Mouse (Mus musculus) urinary bladder, postnatal 10 days (tissue): ENCODE measurements around the gene Ctsl.

Source experiments
- DNase-seq: peaks from one replicate; pipeline ENCODE4 v3.0.0; 2022; ENCODE audit warnings: low spot score

Gene Ctsl

GRCm38 (mm10) chr13:64370173-64370940 lies at the start of gene Ctsl:
Gene Ctsl (minus strand): TSS chr13:64370890.
- DNase-seq, result peak; percentile 73

- no peak for DNase-seq
Observed at GRCm38 (mm10) chr13:64416955-64417601, 46.4 kb upstream of the Ctsl start.

DNA sequence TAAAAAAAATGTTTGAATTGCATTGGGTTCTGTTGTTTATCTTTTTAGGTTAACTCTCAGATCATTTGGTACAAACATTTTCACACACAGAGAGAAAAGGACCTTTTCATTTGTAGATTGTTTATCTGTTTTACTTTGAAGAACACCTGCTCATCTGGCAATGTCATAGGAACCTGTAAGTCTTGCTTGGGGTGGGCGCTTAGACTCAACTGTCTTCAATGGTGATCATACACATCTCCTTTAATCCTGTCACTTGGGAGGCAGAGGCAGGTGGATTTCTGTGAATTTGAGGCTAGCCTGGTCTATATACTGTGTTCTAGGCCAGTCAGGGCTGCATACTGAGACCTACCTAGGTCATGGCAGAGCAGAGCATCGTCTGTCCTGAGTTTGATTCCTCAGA lies 45.0 kb upstream of the Ctsl start:
- DNase-seq, result no peak

- DNase-seq, result no peak
Observed at GRCm38 (mm10) chr13:64412752-64413257, 42.1 kb upstream of the Ctsl start.

GRCm38 (mm10) chr13:64411282-64411681 lies 40.6 kb upstream of the Ctsl start:
- no peak for DNase-seq

DNA sequence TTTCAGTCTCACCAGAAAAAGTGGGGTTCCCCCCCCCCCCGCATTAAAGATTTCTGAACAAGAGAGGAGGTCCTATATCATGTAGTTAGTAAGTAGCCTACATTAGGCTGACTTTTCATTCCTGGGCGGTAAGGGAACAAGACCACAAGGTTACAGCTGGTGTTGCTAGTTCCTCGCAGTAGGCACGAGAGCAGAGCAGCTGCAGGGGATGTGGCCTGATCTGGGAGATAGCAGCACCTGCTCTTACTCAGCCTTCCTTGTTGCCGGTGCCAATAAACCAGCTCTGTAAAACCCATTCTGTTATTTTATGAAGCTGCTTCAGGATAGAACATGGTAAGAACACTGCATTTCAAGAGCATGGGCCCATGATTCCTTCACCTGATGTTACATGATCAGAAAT lies 39.9 kb upstream of the Ctsl start:
- DNase-seq, result no peak

GRCm38 (mm10) chr13:64407992-64408391 lies 37.3 kb upstream of the Ctsl start:
- no peak for DNase-seq

- no peak for DNase-seq
Observed at GRCm38 (mm10) chr13:64405550-64405949, 34.9 kb upstream of the Ctsl start.

DNA sequence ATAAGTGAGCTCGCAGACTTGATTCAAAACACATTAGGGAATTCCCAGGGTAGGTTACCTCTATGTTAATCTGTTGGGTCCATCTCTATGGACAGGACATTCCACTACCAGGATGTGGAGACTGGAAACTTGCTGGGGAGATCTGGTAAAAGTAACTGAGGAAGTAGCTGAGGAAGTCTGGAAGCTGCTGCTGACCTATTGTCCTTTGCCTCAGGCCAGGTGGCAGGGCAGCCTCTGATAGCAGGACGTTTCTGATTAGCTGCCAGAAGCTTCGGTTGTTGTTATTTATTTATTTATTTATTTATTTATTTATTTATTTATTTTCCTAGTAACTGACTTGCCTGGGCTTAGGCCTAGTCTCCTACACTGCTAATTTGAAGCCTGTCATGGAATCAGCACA lies 32.8 kb upstream of the Ctsl start:
- DNase-seq, result no peak

DNA sequence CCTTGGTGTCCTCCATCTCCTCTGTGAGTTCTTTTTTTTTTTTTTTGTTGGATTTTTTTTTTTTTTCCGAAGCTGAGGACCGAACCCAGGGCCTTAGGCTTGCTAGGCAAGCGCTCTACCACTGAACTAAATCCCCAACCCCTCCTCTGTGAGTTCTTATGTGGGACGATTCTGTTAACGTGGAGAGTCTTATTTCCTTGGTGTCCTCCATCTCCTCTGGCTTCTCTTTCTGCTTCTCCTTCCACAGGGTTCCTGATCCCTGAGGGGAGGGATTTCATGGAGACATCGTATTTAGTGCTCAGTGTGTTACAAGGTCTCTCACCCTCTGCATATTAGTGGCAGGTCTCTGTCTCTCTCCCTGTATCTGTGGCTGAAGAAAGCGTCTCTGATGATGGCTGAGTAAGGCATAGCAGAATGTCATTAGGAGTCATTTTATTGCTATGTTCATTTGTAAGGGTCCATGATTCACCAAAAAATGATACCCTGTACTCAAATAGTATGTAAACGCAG lies 32.3 kb upstream of the Ctsl start:
- no peak for DNase-seq

GRCm38 (mm10) chr13:64402504-64402949 lies 31.8 kb upstream of the Ctsl start:
- DNase-seq, result no peak

- DNase-seq, result no peak
Observed at GRCm38 (mm10) chr13:64402006-64402405, 31.3 kb upstream of the Ctsl start.

- DNase-seq, result no peak
Observed at GRCm38 (mm10) chr13:64400801-64401361, 30.2 kb upstream of the Ctsl start.

DNA sequence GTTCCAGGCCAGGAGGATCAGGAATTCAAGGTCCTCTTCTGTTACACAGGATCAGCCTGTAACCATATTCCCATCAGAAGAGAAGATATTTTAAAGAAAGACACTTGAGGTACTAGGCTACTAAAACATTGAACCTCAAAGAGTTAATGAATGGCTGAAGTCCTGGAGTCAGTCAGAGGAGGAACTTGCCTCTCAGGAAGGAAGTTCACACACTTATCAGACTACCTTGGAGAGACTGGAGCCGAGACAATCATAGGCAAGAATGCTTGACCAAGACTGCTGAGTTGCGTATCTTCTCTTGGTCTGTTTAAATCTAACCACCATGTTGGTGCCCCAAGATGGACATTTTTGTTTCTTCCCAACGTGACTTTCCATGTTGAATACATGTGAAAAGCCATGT lies 29.2 kb upstream of the Ctsl start:
- DNase-seq, result no peak

GRCm38 (mm10) chr13:64398065-64398464 lies 27.4 kb upstream of the Ctsl start:
- no peak for DNase-seq

GRCm38 (mm10) chr13:64396979-64397378 lies 26.3 kb upstream of the Ctsl start:
- DNase-seq, result no peak

GRCm38 (mm10) chr13:64388415-64388814 lies 17.7 kb upstream of the Ctsl start:
- DNase-seq, result no peak

- no peak for DNase-seq
Observed at GRCm38 (mm10) chr13:64386048-64386447, 15.4 kb upstream of the Ctsl start.

GRCm38 (mm10) chr13:64384937-64385336 lies 14.2 kb upstream of the Ctsl start:
- no peak for DNase-seq

DNA sequence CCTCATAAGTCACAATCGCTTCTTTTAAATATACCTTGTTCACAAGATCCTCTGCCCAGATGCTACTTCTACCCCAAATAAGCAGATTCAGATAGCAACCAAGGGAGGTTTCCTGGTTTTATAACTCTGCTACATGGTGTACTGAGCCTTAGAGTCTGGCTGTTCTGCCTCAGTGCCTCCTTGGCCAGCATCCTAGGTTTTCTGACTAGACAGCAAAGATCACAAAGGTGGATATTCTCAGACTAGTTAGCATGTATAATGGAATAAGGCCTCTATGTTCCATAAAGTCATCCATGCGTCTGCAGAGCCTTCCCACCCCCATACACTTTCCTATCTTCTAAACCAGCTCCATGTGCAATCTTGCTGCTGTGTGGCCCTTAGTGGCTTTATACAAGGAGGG lies 9.6 kb upstream of the Ctsl start:
- DNase-seq, result no peak

DNA sequence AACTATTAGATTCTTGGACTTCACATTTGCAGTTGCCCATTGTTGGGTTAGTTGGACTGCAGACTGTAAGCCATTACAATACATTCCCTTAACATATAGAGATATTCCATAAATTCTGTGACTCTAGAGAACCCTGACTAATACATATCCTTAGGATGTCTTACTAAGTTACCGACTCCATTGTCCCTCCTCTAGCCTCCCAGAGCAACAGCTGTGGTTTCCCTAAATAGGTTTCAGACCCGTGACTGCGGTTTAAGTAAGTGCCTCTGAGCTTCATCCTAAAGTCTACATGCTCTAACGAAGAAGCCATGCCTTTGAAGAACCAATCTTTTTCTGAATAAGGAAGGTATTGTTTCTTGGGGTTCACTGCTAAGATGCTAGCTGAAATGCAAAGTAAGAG lies 7.9 kb upstream of the Ctsl start:
- DNase-seq, result no peak

GRCm38 (mm10) chr13:64376472-64376871 lies 5.8 kb upstream of the Ctsl start:
- DNase-seq, result no peak

DNA sequence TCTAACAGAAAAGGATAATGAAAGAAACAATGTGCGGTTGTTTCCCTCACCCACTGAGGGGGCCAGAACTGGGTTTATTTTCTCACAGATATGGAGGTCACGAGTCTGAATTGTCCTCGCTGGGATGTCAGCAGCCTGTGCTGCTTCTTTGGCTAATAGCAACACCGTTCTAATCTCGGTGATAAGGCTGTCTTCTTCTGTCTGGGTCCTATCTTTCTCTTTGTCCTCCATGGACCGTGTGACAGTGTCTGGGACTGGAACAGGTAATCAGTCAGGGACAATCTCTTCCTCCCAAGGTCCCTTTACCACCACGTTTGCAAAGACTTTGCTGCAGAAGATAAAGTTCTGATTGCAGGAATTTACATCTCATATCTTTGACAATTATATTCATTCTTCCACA lies 4.5 kb upstream of the Ctsl start:
- no peak for DNase-seq
